Mouse (Mus musculus) megakaryocyte-erythroid progenitor cell, adult 5-6 weeks (primary cell): ENCODE data around the gene Aadacl3. TPM values are rescaled to one million over a fixed set of nuclear protein-coding genes. Genes with fewer than 3 reads are reported as not detected.

Experiments used
- total RNA-seq, 2 experiments: library from RNA; stranded (forward) in 1 of 2; stranded (reverse) in 1 of 2; fragments of 200-1000, 215-1000 nt in 1 of 2; fragments of >200 nt in 1 of 2; fragmentation: Nextera tagmentation in 1 of 2; gene quantifications; 2 replicates each; pipeline ENCODE4 v1.2.3; 2014 to 2017

Gene Aadacl3
- total RNA-seq, 2 experiments from 2014 or later, result not detected

Other genes with a start within 250 kb of the Aadacl3 start
- not detected in 2 replicates for gene Pramel5, start 183.3 kb downstream of the Aadacl3 start, total RNA-seq (2014; fragmentation: Nextera tagmentation)
- gene Pramel5, start 183.3 kb downstream of the Aadacl3 start, total RNA-seq (2017), result not detected in 2 replicates
- gene Gm13128, start 133.5 kb downstream of the Aadacl3 start, total RNA-seq (2014; fragmentation: Nextera tagmentation), result not detected in 2 replicates
- not detected in 2 replicates for gene Gm13128, start 133.5 kb downstream of the Aadacl3 start, total RNA-seq (2017)
- gene Gm13119, start 105.8 kb downstream of the Aadacl3 start, total RNA-seq (2014; fragmentation: Nextera tagmentation), result not detected in 2 replicates
- gene Gm13119, start 105.8 kb downstream of the Aadacl3 start, total RNA-seq (2017), result not detected in 2 replicates
- not detected in 2 replicates for gene Pramef20, start 85.8 kb downstream of the Aadacl3 start, total RNA-seq (2014; fragmentation: Nextera tagmentation)
- gene Pramef20, start 85.8 kb downstream of the Aadacl3 start, total RNA-seq (2017), result not detected in 2 replicates
- not detected in 2 replicates for gene Pramef12, start 55.3 kb downstream of the Aadacl3 start, total RNA-seq (2014; fragmentation: Nextera tagmentation)
- gene Pramef12, start 55.3 kb downstream of the Aadacl3 start, total RNA-seq (2017), result not detected in 2 replicates
- gene 1700012P22Rik, start 25.0 kb downstream of the Aadacl3 start, total RNA-seq (2014; fragmentation: Nextera tagmentation), result not detected in 2 replicates
- not detected in 2 replicates for gene 1700012P22Rik, start 25.0 kb downstream of the Aadacl3 start, total RNA-seq (2017)
- gene Gm9944, start 10.4 kb downstream of the Aadacl3 start, total RNA-seq (2014; fragmentation: Nextera tagmentation), result not detected in 2 replicates
- gene Gm9944, start 10.4 kb downstream of the Aadacl3 start, total RNA-seq (2017), result not detected in 2 replicates
- not detected in 2 replicates for gene 9430007A20Rik, start 56.1 kb upstream of the Aadacl3 start, total RNA-seq (2014; fragmentation: Nextera tagmentation)
- not detected in 2 replicates for gene 9430007A20Rik, start 56.1 kb upstream of the Aadacl3 start, total RNA-seq (2017)
- not detected in 2 replicates for gene Gm13124, start 101.4 kb upstream of the Aadacl3 start, total RNA-seq (2014; fragmentation: Nextera tagmentation)
- not detected in 2 replicates for gene Gm13124, start 101.4 kb upstream of the Aadacl3 start, total RNA-seq (2017)
- not detected in 2 replicates for gene Aadacl4, start 150.0 kb upstream of the Aadacl3 start, total RNA-seq (2014; fragmentation: Nextera tagmentation)
- gene Aadacl4, start 150.0 kb upstream of the Aadacl3 start, total RNA-seq (2017), result not detected in 2 replicates
- gene Gm436, start 222.6 kb upstream of the Aadacl3 start, total RNA-seq (2014; fragmentation: Nextera tagmentation), result not detected in 2 replicates
- gene Gm436, start 222.6 kb upstream of the Aadacl3 start, total RNA-seq (2017), result not detected in 2 replicates